9 mouse cellular contexts compared by ENCODE assay signal in the genomic region with DNA sequence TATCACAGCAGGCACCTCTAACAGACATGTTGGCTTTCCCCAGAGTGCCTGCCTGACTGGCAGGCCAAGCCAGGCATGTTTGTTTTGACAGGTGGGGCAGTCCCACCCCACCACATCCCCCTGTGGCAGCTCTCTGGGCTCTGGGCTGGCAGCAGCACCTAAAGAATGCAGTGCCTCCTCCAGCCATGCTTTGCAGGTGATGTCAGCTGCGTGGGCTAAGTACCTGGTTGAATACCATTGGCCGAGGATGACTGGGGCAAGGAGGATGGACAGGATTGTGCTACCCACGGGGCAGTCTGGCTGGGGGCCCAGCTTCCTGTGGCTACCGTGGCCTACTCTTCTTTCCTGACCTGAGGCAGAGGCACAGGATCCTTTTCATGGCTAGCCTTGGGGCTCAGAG.
DNase-seq lines count a peak whose midpoint lies in the region; ATAC-seq lines count a peak whose summit lies in the region.
"Had no signal": no experiment of that assay in that cellular context is flagged by ENCODE, and none has a peak within 500 bp of the region (broad histone marks: within the 10 kb centered on the region; RNA-seq: fewer than 3 reads in every experiment).

No protein-coding gene starts in this region.

- H3K27ac ChIP-seq in stomach, embryonic 15.5 days = no peak overlapping the region
- no peak overlapping the region for H3K27ac ChIP-seq in midbrain, embryonic 15.5 days
- H3K27ac ChIP-seq: hindbrain, embryonic 15.5 days; liver, embryonic 15.5 days had no signal

- peak; percentile 57 for ATAC-seq in stomach, embryonic 15.5 days (ENCODE audit: insufficient read depth, low FRiP score, low read depth)
- ATAC-seq in midbrain, embryonic 15.5 days (replicated peaks) = no peak

- no peak overlapping the region for H3K4me3 ChIP-seq in stomach, embryonic 15.5 days (replicated peaks)
- no peak overlapping the region for H3K4me3 ChIP-seq in midbrain, embryonic 15.5 days
- H3K4me3 ChIP-seq: hindbrain, embryonic 15.5 days; liver, embryonic 15.5 days had no signal

- no peaks in the 10 kb centered on the region for H3K27me3 ChIP-seq in stomach, embryonic 15.5 days (replicated peaks)
- no peaks in the 10 kb centered on the region for H3K27me3 ChIP-seq in midbrain, embryonic 15.5 days (replicated peaks)
- H3K27me3 ChIP-seq: hindbrain, embryonic 15.5 days; liver, embryonic 15.5 days had no signal

- no peaks in the 10 kb centered on the region for H3K4me1 ChIP-seq in stomach, embryonic 15.5 days
- H3K4me1 ChIP-seq in midbrain, embryonic 15.5 days = no peaks in the 10 kb centered on the region
- H3K4me1 ChIP-seq: hindbrain, embryonic 15.5 days had no signal

- H3K9ac ChIP-seq in stomach, embryonic 15.5 days = no peak overlapping the region
- no peak overlapping the region for H3K9ac ChIP-seq in midbrain, embryonic 15.5 days
- H3K9ac ChIP-seq: hindbrain, embryonic 15.5 days; liver, embryonic 15.5 days had no signal

- peak; percentile 6 to 10 for DNase-seq in spleen, adult 18-20 months
- no peak for DNase-seq in spleen, postnatal 14 days (ENCODE audit: low spot score in 2 of 2)
- peak; percentile 62 to 65 for DNase-seq in cerebellum, adult 18-20 months
- DNase-seq in induced T-regulatory cell, adult 2 months (ENCODE audit: low read depth) = peak; percentile 12
- no peak for DNase-seq in layer of hippocampus, adult 18-20 months (ENCODE audit: low spot score in 2 of 2)

- no peak overlapping the region for H3K4me2 ChIP-seq in stomach, embryonic 15.5 days
- no peak overlapping the region for H3K4me2 ChIP-seq in midbrain, embryonic 15.5 days
- H3K4me2 ChIP-seq: hindbrain, embryonic 15.5 days; liver, embryonic 15.5 days had no signal

- no peaks in the 10 kb centered on the region for H3K36me3 ChIP-seq in stomach, embryonic 15.5 days
- no peaks in the 10 kb centered on the region for H3K36me3 ChIP-seq in midbrain, embryonic 15.5 days (replicated peaks)
- H3K36me3 ChIP-seq: hindbrain, embryonic 15.5 days had no signal

- WGBS in stomach, embryonic 15.5 days = 50% methylated on average over 4 of the region's 4 CpGs
- 64% methylated on average over 4 of the region's 4 CpGs for WGBS in midbrain, embryonic 15.5 days

- no peaks in the 10 kb centered on the region for H3K9me3 ChIP-seq in stomach, embryonic 15.5 days
- H3K9me3 ChIP-seq in midbrain, embryonic 15.5 days = no peaks in the 10 kb centered on the region
- H3K9me3 ChIP-seq: hindbrain, embryonic 15.5 days; liver, embryonic 15.5 days had no signal

Comparison
In these comparisons a context has a peak if more than half of its experiments do, and no peak if none do; other contexts are left out.
1. DNase-seq: peak in spleen, adult 18-20 months (2 of 2), cerebellum, adult 18-20 months (2 of 2) and induced T-regulatory cell, adult 2 months (single experiment); none in spleen, postnatal 14 days (0 of 2) and layer of hippocampus, adult 18-20 months (0 of 2).